Comparison of ENCODE assay signal across 9 mouse cellular contexts in genomic region chr7:143501643-143502417, GRCm38 (mm10). TPM values are rescaled to one million over a fixed set of nuclear protein-coding genes. Genes with fewer than 3 reads are reported as not detected.
DNase-seq lines count a peak whose midpoint lies in the region; ATAC-seq and TF ChIP-seq lines count a peak whose summit lies in the region.
"Had no signal": no experiment of that assay in that cellular context is flagged by ENCODE, and none has a peak within 500 bp of the region (broad histone marks: within the 10 kb centered on the region; RNA-seq: fewer than 3 reads in every experiment).

No protein-coding gene starts in this region.

- H3K27me3 ChIP-seq in heart, postnatal 0 days (ENCODE audit: control insufficient read depth, insufficient read depth, low read length) = peaks cover 46% of the 10 kb centered on the region
- H3K27me3 ChIP-seq in splenic B cell, adult 2 months (ENCODE audit: control insufficient read depth, insufficient read depth, low read length, poor library complexity, severe bottlenecking) = no peaks in the 10 kb centered on the region

- peaks cover 10% of the 10 kb centered on the region; the same call in 1 of the 2 replicates for H3K4me1 ChIP-seq in heart, postnatal 0 days (ENCODE audit: control insufficient read depth, insufficient read depth)

- H3K4me3 ChIP-seq in heart, postnatal 0 days (ENCODE audit: low read depth, low read length) = peak overlapping the region; percentile 58

- peak; percentile 80 for ATAC-seq in CD4-positive, CD25-positive, alpha-beta regulatory T cell, adult 4 months
- ATAC-seq in heart, postnatal 0 days (ENCODE audit: insufficient read depth, low read depth) = 0 out of 2 replicates have a peak, but pooled peaks have one; percentile 14
- peak; percentile 38 for ATAC-seq in megakaryocyte, adult 5-6 weeks (ENCODE audit: poor library complexity, severe bottlenecking)

- peak overlapping the region; percentile 89 for H3K4me2 ChIP-seq in heart, postnatal 0 days (ENCODE audit: low read depth, low read length)

- peak; percentile 65 to 67 for DNase-seq in cerebellum, postnatal 10 days
- DNase-seq in cerebellum, adult 8-10 months = no peak
- peak; percentile 51 for DNase-seq in embryo, embryonic 9.5 days (ENCODE audit: extremely low spot score)
- DNase-seq in heart, postnatal 0 days (ENCODE audit: low spot score) = peak; percentile 26
- DNase-seq in kidney, postnatal 4 days = peak; percentile 72 to 75
- DNase-seq in splenic B cell, adult 2 months (ENCODE audit: low read depth, low spot score) = peak; percentile 12

- 0 out of 2 replicates have a peak overlapping the region, but pooled peaks have one; percentile 26 for H3K9ac ChIP-seq in heart, postnatal 0 days (replicated peaks; ENCODE audit: low read depth, low read length)

- no peaks in the 10 kb centered on the region for H3K36me3 ChIP-seq in heart, postnatal 0 days (replicated peaks; ENCODE audit: control insufficient read depth, insufficient read depth, low read length)
- no peaks in the 10 kb centered on the region for H3K36me3 ChIP-seq in splenic B cell, adult 2 months (ENCODE audit: control insufficient read depth, insufficient read depth, low read length, poor library complexity, severe bottlenecking)

- no peak for TF ChIP-seq EP300 in heart, postnatal 0 days (IDR thresholded peaks at IDR 0.05; ENCODE audit: low read depth)

- 2% methylated on average over 55 of the region's 55 CpGs for WGBS in heart, postnatal 0 days

- no peak for TF ChIP-seq CTCF in heart, postnatal 0 days (IDR thresholded peaks at IDR 0.05; ENCODE audit: low read depth)

- H3K9me3 ChIP-seq in heart, postnatal 0 days (replicated peaks; ENCODE audit: control insufficient read depth, low read length) = no peaks in the 10 kb centered on the region

- H3K27ac ChIP-seq in heart, postnatal 0 days (ENCODE audit: low read depth) = no peak overlapping the region

RNA-seq across cellular contexts. Expression of gene Phlda2, which starts 1.1 kb away (rescaled TPM):
- polyA plus RNA-seq in CD4-positive, CD25-positive, alpha-beta regulatory T cell, adult 4 months (2017; shearing (Covaris generic)) = under 1 TPM in 1 of 2 experiments, not detected in 1; 0.58 TPM
- total RNA-seq in heart, postnatal 0 days (2014; rRNA removed; ENCODE audit: low replicate concordance) = 1.0 TPM in 1 of 2 replicates, not detected in the other
- not detected in 2 replicates for polyA plus RNA-seq in heart, postnatal 0 days (2015; fragmentation: Nextera tagmentation; extraction: Ambion mirVana)
- not detected in 2 replicates for total RNA-seq in megakaryocyte, adult 5-6 weeks (2015)
- total RNA-seq in megakaryocyte, adult 5-6 weeks (2017) = not detected in 2 replicates
- total RNA-seq: gastrocnemius, postnatal 4 days had no signal

RNA-seq across cellular contexts. Expression of gene Slc22a18, which starts 28.3 kb away (rescaled TPM):
- polyA plus RNA-seq in CD4-positive, CD25-positive, alpha-beta regulatory T cell, adult 4 months (2017; shearing (Covaris generic)) = not detected
- total RNA-seq in heart, postnatal 0 days (2014; rRNA removed; ENCODE audit: low replicate concordance) = 0.27 TPM in 1 of 2 replicates, not detected in the other
- polyA plus RNA-seq in heart, postnatal 0 days (2015; fragmentation: Nextera tagmentation; extraction: Ambion mirVana) = 0.60 and 0.93 TPM in 2 replicates
- total RNA-seq in megakaryocyte, adult 5-6 weeks (2015) = 1.2 and 1.3 TPM in 2 replicates
- total RNA-seq in megakaryocyte, adult 5-6 weeks (2017) = 0.94 and 1.7 TPM in 2 replicates

RNA-seq across cellular contexts. Expression of gene Cdkn1c, which starts 41.0 kb away (rescaled TPM):
- polyA plus RNA-seq in CD4-positive, CD25-positive, alpha-beta regulatory T cell, adult 4 months (2017; shearing (Covaris generic)) = 1 to 10 TPM in 1 of 2 experiments, under 1 TPM in 1; 0.87 to 1.3 TPM
- 94.6 and 143 TPM in 2 replicates for total RNA-seq in heart, postnatal 0 days (2014; rRNA removed; ENCODE audit: low replicate concordance)
- polyA plus RNA-seq in heart, postnatal 0 days (2015; fragmentation: Nextera tagmentation; extraction: Ambion mirVana) = 81.3 and 97.4 TPM in 2 replicates
- total RNA-seq in megakaryocyte, adult 5-6 weeks (2015) = 1.3 and 2.3 TPM in 2 replicates
- 0.41 and 0.95 TPM in 2 replicates for total RNA-seq in megakaryocyte, adult 5-6 weeks (2017)

RNA-seq across cellular contexts. Expression of gene Nap1l4, which starts 47.1 kb away (rescaled TPM):
- polyA plus RNA-seq in CD4-positive, CD25-positive, alpha-beta regulatory T cell, adult 4 months (2017; shearing (Covaris generic)) = 100 to 1,000 TPM; 288 to 395 TPM
- total RNA-seq in heart, postnatal 0 days (2014; rRNA removed; ENCODE audit: low replicate concordance) = 142 and 153 TPM in 2 replicates
- polyA plus RNA-seq in heart, postnatal 0 days (2015; fragmentation: Nextera tagmentation; extraction: Ambion mirVana) = 193 and 200 TPM in 2 replicates
- total RNA-seq in megakaryocyte, adult 5-6 weeks (2015) = 52.4 and 55.3 TPM in 2 replicates
- total RNA-seq in megakaryocyte, adult 5-6 weeks (2017) = 105 and 107 TPM in 2 replicates

Comparison
In these comparisons a context has a peak if more than half of its experiments do, and no peak if none do; other contexts are left out.
1. ATAC-seq: peak in every context shown above with its lines; median percentile 80 in CD4-positive, CD25-positive, alpha-beta regulatory T cell, adult 4 months; 38 in megakaryocyte, adult 5-6 weeks; 14 in heart, postnatal 0 days.
2. RNA of gene Cdkn1c, which starts 41.0 kb away (total RNA-seq): 94.6 to 143 TPM in heart, postnatal 0 days; 0.41 to 2.3 TPM in megakaryocyte, adult 5-6 weeks; every median in the first group is over 10 times any median in the second.